Mouse (Mus musculus) kidney, embryonic 16.5 days (tissue): Measurements from ENCODE around the gene Rgs6. TPM values are rescaled to one million over a fixed set of nuclear protein-coding genes. Genes with fewer than 3 reads are reported as not detected.

Experiments
- ATAC-seq: fragments of 200-750 bp; cut with Nextera tagmentation; 2 replicates; pipeline ENCODE4 v1.8.0; 2017; ENCODE audit warnings: moderate TSS enrichment; ENCODE audit not compliant: low FRiP score, low TSS enrichment
- H3K27ac ChIP-seq: fragments of 300-500 bp; sonication (generic); 2 replicates; pipeline ENCODE4 v1.5.1; 2014; ENCODE audit warnings: low read length
- H3K27me3 ChIP-seq: fragments of 300-500 bp; sonication (generic); 2 replicates; pipeline ENCODE4 v1.6.1; 2014; ENCODE audit warnings: low read length, control low read depth, mixed read lengths; ENCODE audit not compliant: insufficient read depth
- H3K36me3 ChIP-seq: fragments of 300-500 bp; sonication (generic); 2 replicates; pipeline ENCODE4 v1.6.1; 2014; ENCODE audit warnings: low read length, control low read depth, mixed read lengths; ENCODE audit not compliant: insufficient read depth
- H3K4me1 ChIP-seq: fragments of 300-500 bp; sonication (generic); 2 replicates; pipeline ENCODE4 v1.6.1; 2014; ENCODE audit warnings: low read length, control low read depth, mixed read lengths; ENCODE audit not compliant: insufficient read depth
- H3K4me2 ChIP-seq: fragments of 300-500 bp; sonication (generic); replicated peaks from 2 replicates; pipeline ENCODE4 v1.6.1; 2014; ENCODE audit warnings: low read depth, low read length
- H3K4me3 ChIP-seq: fragments of 300-500 bp; sonication (generic); 2 replicates; pipeline ENCODE4 v1.5.1; 2014; ENCODE audit warnings: mild to moderate bottlenecking, low read length
- H3K9ac ChIP-seq: fragments of 300-500 bp; sonication (generic); replicated peaks from 2 replicates; pipeline ENCODE4 v1.6.1; 2014; ENCODE audit warnings: low read length
- H3K9me3 ChIP-seq: fragments of 300-500 bp; sonication (generic); 2 replicates; pipeline ENCODE4 v1.6.1; 2016; ENCODE audit warnings: low read length, control low read depth
- WGBS: fragments of 180-500 bp; shearing (Covaris S2); extraction: QIAGEN DNeasy Blood & Tissue Kit; methylation state at CpG from one replicate; pipeline ENCODE4 v1.1.7; 2014; 5-methylcytosine and 5-hydroxymethylcytosine counted together
- polyA plus RNA-seq: library from polyadenylated mRNA; unstranded; fragments of >200 nt; fragmentation: Nextera tagmentation; extraction: Ambion mirVana; gene quantifications from 2 replicates; pipeline ENCODE4 v1.2.1, GENCODE M21; 2015

Rgs6 gene
- polyA plus RNA-seq, 1 experiment from 2014 or later, result 2.7 TPM

- no peak for ATAC-seq
- no peak overlapping the region for H3K4me3 ChIP-seq
- no peak overlapping the region for H3K27ac ChIP-seq
- H3K9ac ChIP-seq, result no peak overlapping the region
- H3K9me3 ChIP-seq, result no peaks in the 10 kb centered on the region
- WGBS, result 88% methylated on average over 2 of the region's 2 CpGs
- H3K27me3 ChIP-seq, result no peaks in the 10 kb centered on the region
- H3K4me1 ChIP-seq, result no peaks in the 10 kb centered on the region
- H3K4me2 ChIP-seq, result no peak overlapping the region
- H3K36me3 ChIP-seq, result no peaks in the 10 kb centered on the region
Observed at GRCm38 (mm10) chr12:82815982-82816381, 227.9 kb downstream of the Rgs6 start.

GRCm38 (mm10) chr12:82819328-82819727 is 231.2 kb downstream of the Rgs6 start:
- Histone ChIP-seq H3K4me3 (no peak overlapping the region), H3K4me1 (no peaks in the 10 kb centered on the region), H3K36me3 (no peaks in the 10 kb centered on the region), H3K27ac (no peak overlapping the region), H3K9ac (no peak overlapping the region), H3K4me2 (no peak overlapping the region), H3K27me3 (no peaks in the 10 kb centered on the region), H3K9me3 (no peaks in the 10 kb centered on the region)
- WGBS, result 75% methylated on average over 6 of the region's 6 CpGs
- no peak for ATAC-seq

GRCm38 (mm10) chr12:82819991-82820390 is 231.9 kb downstream of the Rgs6 start:
- Histone ChIP-seq H3K4me1 (no peaks in the 10 kb centered on the region), H3K4me3 (no peak overlapping the region), H3K9me3 (no peaks in the 10 kb centered on the region), H3K27ac (no peak overlapping the region), H3K9ac (no peak overlapping the region), H3K36me3 (no peaks in the 10 kb centered on the region), H3K4me2 (no peak overlapping the region), H3K27me3 (no peaks in the 10 kb centered on the region)
- ATAC-seq, result no peak
- 84% methylated on average over 6 of the region's 6 CpGs for WGBS

GRCm38 (mm10) chr12:82822821-82823620 is 234.9 kb downstream of the Rgs6 start:
- H3K27me3 ChIP-seq, result no peaks in the 10 kb centered on the region
- WGBS, result 72% methylated on average over 3 of the region's 3 CpGs
- H3K4me2 ChIP-seq, result no peak overlapping the region
- H3K36me3 ChIP-seq, result no peaks in the 10 kb centered on the region
- H3K4me1 ChIP-seq, result no peaks in the 10 kb centered on the region
- no peak overlapping the region for H3K4me3 ChIP-seq
- no peak overlapping the region for H3K9ac ChIP-seq
- no peak overlapping the region for H3K27ac ChIP-seq
- H3K9me3 ChIP-seq, result no peaks in the 10 kb centered on the region
- ATAC-seq, result no peak

- Histone ChIP-seq H3K4me1 (no peaks in the 10 kb centered on the region), H3K36me3 (no peaks in the 10 kb centered on the region), H3K4me3 (no peak overlapping the region), H3K4me2 (no peak overlapping the region), H3K27me3 (no peaks in the 10 kb centered on the region), H3K9ac (no peak overlapping the region), H3K9me3 (no peaks in the 10 kb centered on the region), H3K27ac (no peak overlapping the region)
- no peak for ATAC-seq
- WGBS, result 85% methylated on average over 8 of the region's 8 CpGs
Observed at GRCm38 (mm10) chr12:82830333-82830732, 242.2 kb downstream of the Rgs6 start.

- Histone ChIP-seq H3K4me2 (no peak overlapping the region), H3K9me3 (peaks cover 7% of the 10 kb centered on the region; the same call in 1 of the 2 replicates), H3K4me3 (no peak overlapping the region), H3K27me3 (no peaks in the 10 kb centered on the region), H3K36me3 (no peaks in the 10 kb centered on the region), H3K4me1 (no peaks in the 10 kb centered on the region), H3K27ac (no peak overlapping the region), H3K9ac (no peak overlapping the region)
- ATAC-seq, result no peak
- 96% methylated on average over 1 of the region's 1 CpGs for WGBS
Observed at GRCm38 (mm10) chr12:82838544-82838943, 250.5 kb downstream of the Rgs6 start.

GRCm38 (mm10) chr12:82841566-82841965 is 253.5 kb downstream of the Rgs6 start:
- Histone ChIP-seq H3K27me3 (no peaks in the 10 kb centered on the region), H3K4me1 (no peaks in the 10 kb centered on the region), H3K27ac (no peak overlapping the region), H3K4me2 (no peak overlapping the region), H3K4me3 (no peak overlapping the region), H3K36me3 (no peaks in the 10 kb centered on the region), H3K9ac (no peak overlapping the region), H3K9me3 (peaks cover 7% of the 10 kb centered on the region; the same call in 1 of the 2 replicates)
- WGBS, result 60% methylated on average over 6 of the region's 6 CpGs
- no peak for ATAC-seq

GRCm38 (mm10) chr12:82848304-82848872 is 260.3 kb downstream of the Rgs6 start:
- H3K36me3 ChIP-seq, result no peaks in the 10 kb centered on the region
- peaks cover 3% of the 10 kb centered on the region; the same call in 1 of the 2 replicates for H3K9me3 ChIP-seq
- ATAC-seq, result no peak
- no peak overlapping the region for H3K4me2 ChIP-seq
- WGBS, result 94% methylated on average over 3 of the region's 3 CpGs
- no peak overlapping the region for H3K9ac ChIP-seq
- no peak overlapping the region for H3K4me3 ChIP-seq
- no peak overlapping the region for H3K27ac ChIP-seq
- no peaks in the 10 kb centered on the region for H3K4me1 ChIP-seq
- no peaks in the 10 kb centered on the region for H3K27me3 ChIP-seq

GRCm38 (mm10) chr12:82854902-82855301 is 266.8 kb downstream of the Rgs6 start:
- Histone ChIP-seq H3K9me3 (no peaks in the 10 kb centered on the region), H3K4me1 (no peaks in the 10 kb centered on the region), H3K36me3 (no peaks in the 10 kb centered on the region), H3K4me2 (no peak overlapping the region), H3K4me3 (no peak overlapping the region), H3K27me3 (no peaks in the 10 kb centered on the region), H3K9ac (no peak overlapping the region), H3K27ac (no peak overlapping the region)
- no peak for ATAC-seq
- 85% methylated on average over 5 of the region's 5 CpGs for WGBS
